Mouse (Mus musculus): ENCODE measurements at regions not wholly inside any gene's neighbourhood (a gene's known extent, or its start where the extent isn't known, plus 50 kb on each side); places are given as distances from the start of the nearest gene placed in this dataset.

DNA sequence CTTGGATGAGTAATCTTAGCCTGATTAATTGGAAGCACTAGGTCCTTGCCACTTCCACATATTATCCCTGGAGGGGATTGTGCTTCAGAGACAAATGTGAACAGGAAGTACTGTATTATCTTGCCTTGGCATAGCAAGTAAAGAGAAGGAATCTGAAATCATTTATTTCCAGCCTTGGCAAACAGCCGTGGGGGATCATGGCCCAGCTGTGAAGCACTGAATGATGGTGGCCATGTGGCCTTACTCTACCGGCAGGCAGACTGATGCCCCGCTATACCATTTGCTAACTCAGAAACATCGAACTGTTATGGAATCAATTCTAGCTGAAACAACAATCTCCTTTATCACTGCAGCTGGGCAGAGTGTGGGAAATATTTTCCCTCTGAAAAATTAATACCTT lies 345.3 kb downstream of the Zfp619 start:
- 65% methylated on average over 4 of the region's 4 CpGs for WGBS
- H3K4me3 ChIP-seq, result no peak overlapping the region
- intact Hi-C loops (cut with DNase I), result no loop called here
- H3K27ac ChIP-seq, result no peak overlapping the region
- no peaks in the 10 kb centered on the region for H3K27me3 ChIP-seq (ENCODE audit: control insufficient read depth, insufficient read depth, low read length)
- no peaks in the 10 kb centered on the region for H3K4me1 ChIP-seq (ENCODE audit: control insufficient read depth, insufficient read depth, low read length)
- H3K9ac ChIP-seq (ENCODE audit: low read depth, low read length), result no peak overlapping the region
- TF ChIP-seq EP300 (IDR thresholded peaks at IDR 0.05; ENCODE audit: insufficient read depth, low read depth, low read length), result no peak
- no peak for TF ChIP-seq CTCF (IDR thresholded peaks at IDR 0.05)
- TF ChIP-seq POLR2A (IDR thresholded peaks at IDR 0.05; ENCODE audit: insufficient read depth, low read depth, low read length), result no peak
- H3K79me2 ChIP-seq (replicated peaks; ENCODE audit: control insufficient read depth, insufficient read depth, low read length), result no peaks in the 10 kb centered on the region
- no peak for DNase-seq
- H3K36me3 ChIP-seq (ENCODE audit: control insufficient read depth, insufficient read depth, low read length), result no peaks in the 10 kb centered on the region

DNA sequence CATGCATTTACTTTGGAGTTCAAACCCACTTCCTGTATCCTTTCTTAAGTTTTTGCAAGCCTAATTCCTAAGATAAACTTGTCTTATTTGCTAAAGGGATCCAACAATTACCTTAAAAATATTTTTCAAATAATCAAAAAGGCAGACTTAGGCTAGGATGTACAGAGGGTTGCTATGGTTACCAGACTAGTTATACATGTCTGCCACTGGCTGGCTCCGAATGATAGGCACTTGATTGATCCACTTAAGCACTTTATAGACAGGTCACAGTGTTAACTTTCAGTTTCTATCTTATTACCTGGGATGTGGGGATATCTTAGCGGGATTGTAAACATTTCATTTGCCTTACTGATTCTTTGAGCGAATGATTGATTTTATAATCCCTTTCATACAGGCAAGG lies 346.6 kb downstream of the Zfp619 start:
- 81% methylated on average over 3 of the region's 3 CpGs for WGBS
- no peaks in the 10 kb centered on the region for H3K4me1 ChIP-seq (ENCODE audit: control insufficient read depth, insufficient read depth, low read length)
- H3K9ac ChIP-seq (ENCODE audit: low read depth, low read length), result no peak overlapping the region
- H3K79me2 ChIP-seq (replicated peaks; ENCODE audit: control insufficient read depth, insufficient read depth, low read length), result no peaks in the 10 kb centered on the region
- TF ChIP-seq EP300 (IDR thresholded peaks at IDR 0.05; ENCODE audit: insufficient read depth, low read depth, low read length) (no peak), POLR2A (IDR thresholded peaks at IDR 0.05; ENCODE audit: insufficient read depth, low read depth, low read length) (no peak), CTCF (IDR thresholded peaks at IDR 0.05) (no peak)
- intact Hi-C loops (cut with DNase I), result no loop called here
- no peak overlapping the region for H3K4me3 ChIP-seq
- H3K27me3 ChIP-seq (ENCODE audit: control insufficient read depth, insufficient read depth, low read length), result no peaks in the 10 kb centered on the region
- H3K36me3 ChIP-seq (ENCODE audit: control insufficient read depth, insufficient read depth, low read length), result no peaks in the 10 kb centered on the region
- no peak for DNase-seq
- H3K27ac ChIP-seq, result no peak overlapping the region

DNA sequence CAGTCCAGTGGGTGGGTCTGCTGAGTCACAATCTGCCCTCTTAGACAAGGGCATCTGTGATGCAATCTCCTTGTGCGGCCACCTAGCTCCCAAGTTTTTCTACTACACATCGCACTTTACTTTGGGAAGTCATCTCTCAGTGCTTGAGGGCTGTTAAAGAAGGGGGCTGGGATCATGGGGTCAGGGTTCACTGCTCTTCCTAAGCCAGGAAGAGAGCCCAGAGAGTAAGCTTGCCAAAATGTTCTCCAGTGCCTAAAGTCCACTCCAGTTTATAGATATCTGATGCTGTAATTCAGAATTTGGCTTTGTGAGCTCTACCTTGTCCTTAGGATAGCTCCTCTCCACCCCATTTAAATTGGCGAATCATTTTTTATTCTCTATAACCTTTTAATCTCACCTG lies 347.2 kb downstream of the Zfp619 start:
- DNase-seq, result no peak
- H3K27me3 ChIP-seq (ENCODE audit: control insufficient read depth, insufficient read depth, low read length), result no peaks in the 10 kb centered on the region
- H3K79me2 ChIP-seq (replicated peaks; ENCODE audit: control insufficient read depth, insufficient read depth, low read length), result no peaks in the 10 kb centered on the region
- WGBS, result 80% methylated on average over 3 of the region's 3 CpGs
- no peaks in the 10 kb centered on the region for H3K36me3 ChIP-seq (ENCODE audit: control insufficient read depth, insufficient read depth, low read length)
- H3K9ac ChIP-seq (ENCODE audit: low read depth, low read length), result no peak overlapping the region
- no peak overlapping the region for H3K27ac ChIP-seq
- no peak overlapping the region for H3K4me3 ChIP-seq
- no peaks in the 10 kb centered on the region for H3K4me1 ChIP-seq (ENCODE audit: control insufficient read depth, insufficient read depth, low read length)
- TF ChIP-seq CTCF (IDR thresholded peaks at IDR 0.05), result no peak
- intact Hi-C loops (cut with DNase I), result no loop called here

DNA sequence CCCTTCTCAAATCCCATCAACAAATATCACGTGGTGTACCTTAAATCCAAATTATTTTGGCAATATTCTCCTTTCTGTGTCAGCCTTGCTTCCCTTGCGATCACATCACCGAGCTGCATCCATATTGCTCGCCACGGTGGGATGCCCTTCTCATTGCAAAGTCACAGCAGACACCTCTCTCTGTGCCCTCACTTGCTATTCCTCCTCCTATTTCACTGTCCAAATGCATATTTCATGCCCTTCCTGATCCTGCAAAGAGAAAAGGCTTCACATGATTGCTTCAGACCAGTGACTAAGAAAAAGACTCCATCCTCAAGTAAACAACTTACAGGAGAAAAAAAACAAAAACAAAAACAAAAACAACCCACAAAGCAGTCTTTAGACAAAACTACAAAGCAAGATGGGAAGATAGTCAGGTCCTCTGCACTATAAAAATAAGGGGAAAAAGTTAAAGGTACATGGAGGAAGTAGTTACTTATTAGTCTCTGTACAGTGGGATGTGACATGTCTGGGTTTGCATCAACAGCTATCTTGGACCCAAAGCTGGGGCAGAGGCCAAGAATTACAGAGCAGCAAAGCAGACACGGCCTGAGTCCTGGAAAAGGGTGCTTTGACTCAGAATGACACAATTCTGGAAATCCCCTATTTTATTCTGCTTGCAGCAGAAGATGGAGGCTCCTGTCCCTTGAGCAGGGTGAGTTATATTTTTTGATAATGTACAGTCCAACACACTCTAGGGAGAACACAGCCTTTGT lies 349.3 kb downstream of the Zfp619 start:
- no peaks in the 10 kb centered on the region for H3K27me3 ChIP-seq (ENCODE audit: control insufficient read depth, insufficient read depth, low read length)
- H3K27ac ChIP-seq, result no peak overlapping the region
- intact Hi-C loops (cut with DNase I), result no loop called here
- H3K4me3 ChIP-seq, result no peak overlapping the region
- H3K36me3 ChIP-seq (ENCODE audit: control insufficient read depth, insufficient read depth, low read length), result no peaks in the 10 kb centered on the region
- WGBS, result 70% methylated on average over 6 of the region's 6 CpGs
- no peak overlapping the region for H3K9ac ChIP-seq (ENCODE audit: low read depth, low read length)
- no peak for TF ChIP-seq EP300 (IDR thresholded peaks at IDR 0.05; ENCODE audit: insufficient read depth, low read depth, low read length)
- no peak for TF ChIP-seq POLR2A (IDR thresholded peaks at IDR 0.05; ENCODE audit: insufficient read depth, low read depth, low read length)
- no peak for TF ChIP-seq CTCF (IDR thresholded peaks at IDR 0.05)
- H3K79me2 ChIP-seq (replicated peaks; ENCODE audit: control insufficient read depth, insufficient read depth, low read length), result no peaks in the 10 kb centered on the region
- DNase-seq, result peak; percentile 21 to 27
- no peaks in the 10 kb centered on the region for H3K4me1 ChIP-seq (ENCODE audit: control insufficient read depth, insufficient read depth, low read length)

- no peaks in the 10 kb centered on the region for H3K36me3 ChIP-seq (ENCODE audit: control insufficient read depth, insufficient read depth, low read length)
- TF ChIP-seq EP300 (IDR thresholded peaks at IDR 0.05; ENCODE audit: insufficient read depth, low read depth, low read length) (no peak), POLR2A (IDR thresholded peaks at IDR 0.05; ENCODE audit: insufficient read depth, low read depth, low read length) (no peak), CTCF (IDR thresholded peaks at IDR 0.05) (no peak)
- no peak for DNase-seq
- H3K27me3 ChIP-seq (ENCODE audit: control insufficient read depth, insufficient read depth, low read length), result no peaks in the 10 kb centered on the region
- no peaks in the 10 kb centered on the region for H3K4me1 ChIP-seq (ENCODE audit: control insufficient read depth, insufficient read depth, low read length)
- no peaks in the 10 kb centered on the region for H3K79me2 ChIP-seq (replicated peaks; ENCODE audit: control insufficient read depth, insufficient read depth, low read length)
- H3K4me3 ChIP-seq, result no peak overlapping the region
- 15% methylated on average over 3 of the region's 3 CpGs for WGBS
- intact Hi-C loops (cut with DNase I), result no loop called here
- no peak overlapping the region for H3K9ac ChIP-seq (ENCODE audit: low read depth, low read length)
- no peak overlapping the region for H3K27ac ChIP-seq
These were observed 349.9 kb downstream of the Zfp619 start for GRCm38 (mm10) chr7:39867451-39867850.

- DNase-seq, result no peak
- Histone ChIP-seq H3K4me1 (ENCODE audit: control insufficient read depth, insufficient read depth, low read length) (no peaks in the 10 kb centered on the region), H3K9ac (ENCODE audit: low read depth, low read length) (no peak overlapping the region), H3K79me2 (replicated peaks; ENCODE audit: control insufficient read depth, insufficient read depth, low read length) (no peaks in the 10 kb centered on the region), H3K27ac (no peak overlapping the region), H3K36me3 (ENCODE audit: control insufficient read depth, insufficient read depth, low read length) (no peaks in the 10 kb centered on the region), H3K4me3 (no peak overlapping the region), H3K27me3 (ENCODE audit: control insufficient read depth, insufficient read depth, low read length) (no peaks in the 10 kb centered on the region)
- TF ChIP-seq CTCF (IDR thresholded peaks at IDR 0.05) (no peak), POLR2A (IDR thresholded peaks at IDR 0.05; ENCODE audit: insufficient read depth, low read depth, low read length) (no peak), EP300 (IDR thresholded peaks at IDR 0.05; ENCODE audit: insufficient read depth, low read depth, low read length) (no peak)
- WGBS, result 53% methylated on average over 1 of the region's 1 CpGs
- intact Hi-C loops (cut with DNase I), result no loop called here
These were observed 364.5 kb downstream of the Zfp619 start for GRCm38 (mm10) chr7:39882113-39882512.

Measured in heart, adult 2 months (tissue).